Mouse (Mus musculus) retina, adult 2 months (tissue): ENCODE data around the gene Slc25a11.

Experiments used
- DNase-seq: peaks from one replicate; pipeline ENCODE4 v3.0.0-alpha.2; 2012; ENCODE audit warnings: low read depth, low spot score

Gene Slc25a11

DNA sequence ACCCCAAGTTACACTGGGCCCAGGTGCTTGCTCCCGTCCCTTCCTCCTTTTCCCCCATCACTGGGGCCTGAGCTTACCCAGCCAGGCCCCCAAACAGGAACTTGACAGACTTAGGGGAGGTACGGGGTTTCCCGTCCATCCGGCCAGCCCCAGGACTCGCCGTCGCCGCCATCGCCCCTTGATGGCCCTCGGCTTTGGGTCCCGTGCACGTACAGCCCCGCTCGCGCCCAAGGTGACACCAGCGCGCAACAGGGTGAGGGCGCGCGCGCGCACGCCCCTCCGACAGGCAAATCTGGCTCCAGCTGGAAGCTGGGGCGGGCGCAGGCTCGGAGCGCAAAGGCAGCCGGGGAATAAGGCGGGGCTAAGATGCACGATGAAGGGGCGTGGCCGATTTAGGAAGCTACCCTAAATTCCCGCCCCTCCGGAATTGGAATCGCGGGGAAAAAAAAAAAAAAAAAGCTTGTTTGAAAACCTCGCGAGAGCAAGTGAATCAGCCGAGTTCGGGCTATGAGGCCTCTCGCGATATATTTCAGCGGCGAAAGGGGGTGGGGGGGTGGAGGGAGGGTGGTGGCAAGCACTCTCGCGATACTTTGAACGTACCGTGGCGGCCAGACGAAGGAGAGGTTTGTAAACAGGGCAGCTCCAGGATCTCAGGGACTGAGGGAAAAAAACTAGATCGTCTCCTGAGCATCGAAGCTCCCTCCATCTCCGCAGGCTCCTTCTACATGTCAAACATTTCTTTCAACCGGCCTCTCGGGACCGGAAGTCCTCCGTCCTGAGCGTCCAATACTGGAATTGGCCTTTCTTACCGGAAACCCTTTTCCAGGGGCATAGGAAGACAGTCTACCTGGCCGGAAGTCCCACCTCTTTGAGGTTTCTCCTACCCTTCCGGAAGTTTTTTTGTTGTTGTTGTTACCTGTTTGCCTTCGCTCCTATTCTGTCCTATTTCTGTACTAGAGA lies at the start of gene Slc25a11, which contains the start of gene Rnf167:
Gene Slc25a11 (minus strand): TSS at position 789 of the 960 bp plus-strand sequence.
Gene Rnf167 (plus strand): TSS at position 545 of the 960 bp plus-strand sequence.
- peak; percentile 99 for DNase-seq

DNA sequence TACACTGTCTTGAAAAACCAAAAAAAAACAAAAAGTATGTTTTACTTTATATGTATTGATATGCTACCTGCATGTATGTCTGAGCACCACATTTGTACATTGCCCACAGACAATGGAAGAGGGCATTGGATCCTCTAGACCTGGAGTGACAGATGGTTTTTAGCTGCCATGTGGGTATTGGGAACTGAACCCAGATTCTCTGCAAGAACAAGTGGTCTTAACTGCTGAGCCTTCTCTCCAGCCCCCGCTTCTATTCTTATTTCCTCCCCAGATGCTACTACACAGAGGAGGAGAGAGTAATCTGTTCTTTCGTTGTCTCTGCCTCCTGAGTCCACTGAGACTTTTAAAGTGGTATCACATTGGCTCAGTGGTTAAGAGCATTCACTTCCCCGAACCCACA lies 46.2 kb upstream of the Slc25a11 start:
- DNase-seq = no peak

DNA sequence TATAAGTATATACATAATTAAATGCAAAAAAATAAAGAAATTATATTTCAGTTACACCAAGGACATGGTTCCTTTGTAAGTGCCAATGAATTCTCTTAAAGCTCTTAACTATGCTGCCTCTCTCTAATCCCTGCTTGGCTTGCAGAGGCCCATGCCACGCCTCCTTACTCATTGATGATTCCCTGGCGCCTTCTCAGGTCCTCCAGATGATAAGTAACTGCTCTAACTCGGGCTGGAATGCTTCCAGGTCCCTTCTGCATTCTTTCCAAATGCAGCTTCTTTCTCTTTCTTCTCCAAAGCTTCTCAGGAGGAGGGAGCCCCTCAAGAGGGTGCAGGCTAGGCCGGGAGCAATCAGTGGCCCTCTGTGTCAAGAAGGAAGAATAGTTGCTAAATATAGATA lies 42.3 kb upstream of the Slc25a11 start:
- no peak for DNase-seq

DNA sequence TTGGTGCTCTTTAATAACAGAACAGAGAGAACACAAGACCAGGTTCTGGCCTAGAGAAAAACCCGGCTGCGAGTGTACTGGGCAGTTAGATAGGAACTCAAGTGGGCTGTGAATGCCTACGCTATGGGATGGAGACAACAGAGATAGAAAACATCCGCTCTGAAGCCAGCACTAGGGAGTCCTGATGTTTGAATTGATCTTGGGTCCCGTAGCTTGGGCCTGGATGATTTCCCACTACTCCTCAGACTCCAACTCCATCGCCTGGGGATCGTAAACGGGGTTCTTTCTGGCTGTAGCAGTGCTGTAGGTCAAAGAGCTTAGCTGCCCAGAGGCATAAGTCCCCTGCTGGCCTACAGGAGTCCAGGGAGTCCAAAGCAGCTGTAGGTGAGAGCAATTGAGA lies 41.1 kb upstream of the Slc25a11 start:
- DNase-seq = no peak

DNA sequence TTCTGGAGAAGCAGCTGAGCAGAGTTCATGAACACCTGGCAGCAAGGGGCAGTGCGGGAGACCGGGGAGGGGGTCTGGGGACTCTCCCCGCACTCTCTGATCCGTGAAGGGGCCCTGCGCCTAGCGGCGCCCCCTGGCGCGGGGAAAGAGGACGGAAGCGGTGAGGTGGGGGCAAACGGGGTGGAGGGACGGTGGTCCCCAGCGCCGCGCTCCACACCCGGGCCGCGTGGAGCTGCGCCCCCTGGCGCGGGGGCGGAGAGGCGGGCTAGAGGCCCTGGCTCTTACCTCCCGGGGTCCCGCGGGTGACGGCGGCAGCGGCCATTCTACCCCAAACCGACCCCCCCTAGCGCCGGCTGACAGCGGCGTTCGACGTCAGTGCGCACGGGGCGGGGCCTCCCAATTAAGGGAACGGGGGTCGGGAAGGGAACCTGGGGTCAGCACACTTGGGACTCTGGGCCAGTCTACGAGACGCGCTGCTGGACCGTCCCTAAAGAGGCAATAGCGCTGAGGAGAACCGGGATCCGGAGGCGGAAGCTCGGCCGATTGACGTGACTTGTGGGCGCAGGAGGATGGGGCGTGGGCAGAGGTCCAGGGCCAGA lies 40.4 kb upstream of the Slc25a11 start, which contains the start of gene Camta2:
Gene Camta2 (minus strand): TSS at position 505 of the 599 bp plus-strand sequence.
- no peak for DNase-seq

DNA sequence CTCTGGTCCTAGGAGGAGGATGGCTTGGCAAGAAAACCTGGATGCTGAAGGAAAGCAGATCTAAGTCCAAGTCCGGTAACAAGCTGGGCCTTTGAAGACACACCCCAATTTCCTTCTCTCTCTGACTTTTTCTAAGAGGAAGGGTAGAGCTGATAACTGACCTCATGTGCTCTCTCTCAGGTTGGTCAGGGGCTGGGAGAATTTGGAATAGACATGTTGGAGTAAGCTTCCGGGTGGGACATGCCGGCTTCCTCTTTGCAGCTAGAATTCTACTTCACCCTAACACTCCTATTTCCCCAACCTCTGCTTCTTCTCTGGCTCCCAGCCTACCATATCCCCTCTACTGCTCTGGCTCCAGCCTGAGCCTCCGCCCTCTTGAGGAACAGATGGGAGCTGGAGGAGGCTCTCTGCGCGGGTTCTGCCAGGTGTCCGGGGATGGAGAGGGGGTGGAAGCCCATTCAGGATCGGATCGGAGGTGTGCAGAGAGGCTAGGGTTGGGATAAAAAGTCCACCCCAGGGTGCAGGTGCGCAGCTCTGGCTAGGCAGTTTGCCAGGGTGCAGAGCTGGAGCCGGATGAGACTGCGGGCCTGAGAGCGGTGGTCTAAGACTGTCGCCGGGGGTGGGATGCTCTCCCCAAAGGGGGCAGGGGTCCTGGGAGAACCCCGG lies 39.8 kb upstream of the Slc25a11 start:
- no peak for DNase-seq

DNA sequence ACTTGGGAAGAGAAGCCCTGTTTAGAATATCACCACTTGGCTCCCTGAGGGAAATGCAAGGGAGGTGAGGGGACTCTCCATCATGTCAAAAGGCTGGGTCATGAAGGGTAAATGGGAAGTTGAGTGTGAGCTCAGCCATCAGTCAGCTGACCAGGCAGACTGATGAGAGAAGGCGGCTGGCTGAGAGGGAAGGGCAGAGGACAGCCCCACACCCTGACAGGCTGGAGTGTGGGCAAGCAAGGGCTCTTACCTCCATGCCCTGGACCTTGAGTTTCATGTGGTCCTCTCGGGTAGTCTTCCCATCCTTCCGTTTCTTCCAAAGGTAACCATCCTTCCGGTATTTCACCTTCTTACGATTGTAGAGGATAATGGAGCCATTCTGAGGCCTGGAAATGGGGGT lies 36.4 kb upstream of the Slc25a11 start:
- no peak for DNase-seq

DNA sequence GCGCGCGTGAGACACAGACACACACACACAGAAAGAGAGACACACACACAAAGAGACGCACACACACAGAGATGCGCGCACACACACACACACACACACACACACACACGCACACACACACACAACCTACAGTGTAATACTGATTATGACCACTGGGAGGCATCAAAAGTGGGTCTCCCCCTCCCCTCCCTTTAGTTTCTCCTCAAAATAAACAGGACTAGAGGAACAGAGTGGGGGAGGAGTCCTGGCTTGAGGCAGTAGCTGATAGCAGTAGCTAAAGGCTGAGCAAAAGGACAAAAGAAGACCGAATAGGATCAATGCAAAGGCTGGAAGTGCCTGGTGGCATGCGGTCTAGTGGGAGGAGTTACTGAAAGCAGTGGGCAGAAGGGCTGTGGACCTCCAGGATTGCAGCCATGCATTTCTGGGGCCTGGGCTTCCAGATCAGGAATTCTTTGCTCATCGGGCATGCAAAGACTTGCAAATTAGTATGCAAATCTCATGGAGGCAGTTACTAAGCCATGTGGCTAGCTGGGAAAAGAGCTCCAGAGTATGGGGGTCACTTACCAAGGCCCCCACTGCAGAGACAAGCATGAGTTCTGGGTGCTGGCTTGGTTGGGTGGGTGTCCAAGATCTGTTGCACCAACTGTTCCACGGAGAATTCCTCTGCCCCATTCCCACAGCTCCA lies 34.8 kb upstream of the Slc25a11 start:
- DNase-seq = no peak

DNA sequence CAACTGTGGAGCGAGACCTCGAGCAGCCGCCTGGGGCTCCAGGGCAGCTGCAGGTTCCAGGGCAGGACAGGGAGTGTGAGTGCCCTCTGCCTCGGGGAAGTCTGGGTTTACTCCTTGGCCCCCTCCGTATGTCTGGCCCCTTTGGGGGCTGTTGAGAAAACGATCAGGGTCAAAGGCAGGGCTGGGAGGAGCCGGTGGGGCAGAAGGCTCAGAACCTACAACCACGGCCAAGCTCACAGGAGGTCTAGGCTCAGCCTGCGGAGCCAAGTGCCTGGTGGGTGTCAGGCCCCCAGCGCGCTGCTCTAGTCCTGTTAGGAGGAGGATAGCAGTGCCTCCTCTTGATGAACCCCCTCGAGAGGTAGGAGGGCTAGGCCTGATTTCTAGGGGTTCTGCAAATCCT lies 33.9 kb upstream of the Slc25a11 start:
- DNase-seq = no peak

DNA sequence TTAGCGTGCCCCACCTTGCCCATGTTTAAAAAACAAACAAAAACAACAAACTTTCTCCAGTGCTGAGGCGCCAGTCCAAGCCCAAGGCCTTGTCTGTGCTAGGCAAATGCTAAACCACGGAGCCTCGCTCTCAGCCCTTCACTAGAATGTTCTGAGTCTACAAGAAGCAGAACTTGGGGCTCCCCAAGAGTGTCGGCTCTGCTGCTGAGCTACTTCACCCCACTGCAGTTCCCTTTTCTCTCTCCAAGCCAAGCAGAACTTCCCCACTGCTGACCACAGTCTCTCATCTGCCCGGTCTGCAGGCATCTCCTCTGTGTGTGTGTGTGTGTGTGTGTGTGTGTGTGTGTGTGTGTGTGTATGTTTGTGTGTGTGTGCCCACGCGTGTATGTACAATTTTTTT lies 32.6 kb upstream of the Slc25a11 start:
- DNase-seq = no peak

DNA sequence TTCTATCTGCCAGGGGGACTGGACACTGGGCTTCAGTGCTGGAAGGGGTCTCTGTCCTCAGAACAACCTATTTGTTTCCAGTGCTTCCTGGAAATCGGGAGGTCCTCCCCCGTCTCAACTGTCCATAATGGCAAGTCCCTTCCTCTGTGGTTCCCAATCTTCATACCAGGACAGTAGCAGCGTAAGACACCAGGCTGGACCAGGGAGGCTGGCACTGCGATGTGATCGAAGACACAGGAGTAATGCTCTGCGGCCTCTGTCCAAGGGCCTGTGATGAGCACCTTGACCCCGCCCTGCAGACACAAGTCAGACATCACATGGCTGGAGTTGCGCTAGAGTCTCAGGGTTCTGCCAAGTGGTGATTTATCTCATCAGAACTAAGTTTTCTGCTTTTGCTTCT lies 32.1 kb upstream of the Slc25a11 start:
- DNase-seq = no peak

DNA sequence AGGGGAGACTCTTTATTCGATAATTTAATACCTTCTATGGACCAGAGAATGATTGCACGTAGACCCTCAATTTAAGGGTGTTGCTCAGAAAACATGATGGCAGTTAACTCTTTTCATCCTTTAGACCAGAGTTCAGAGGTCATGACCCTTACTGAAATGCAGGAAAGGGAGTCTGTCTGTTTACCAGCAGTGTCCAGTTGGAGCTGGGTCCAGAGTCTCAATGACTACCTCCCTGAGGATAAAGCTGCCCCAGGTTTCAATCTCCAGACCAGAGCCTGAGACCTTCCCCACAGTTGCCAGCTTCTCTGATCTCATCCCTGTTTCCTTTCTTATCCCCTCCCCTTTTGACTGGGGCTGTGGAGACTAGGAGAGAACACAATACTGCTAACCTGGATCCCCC lies 31.3 kb upstream of the Slc25a11 start:
- DNase-seq = no peak

DNA sequence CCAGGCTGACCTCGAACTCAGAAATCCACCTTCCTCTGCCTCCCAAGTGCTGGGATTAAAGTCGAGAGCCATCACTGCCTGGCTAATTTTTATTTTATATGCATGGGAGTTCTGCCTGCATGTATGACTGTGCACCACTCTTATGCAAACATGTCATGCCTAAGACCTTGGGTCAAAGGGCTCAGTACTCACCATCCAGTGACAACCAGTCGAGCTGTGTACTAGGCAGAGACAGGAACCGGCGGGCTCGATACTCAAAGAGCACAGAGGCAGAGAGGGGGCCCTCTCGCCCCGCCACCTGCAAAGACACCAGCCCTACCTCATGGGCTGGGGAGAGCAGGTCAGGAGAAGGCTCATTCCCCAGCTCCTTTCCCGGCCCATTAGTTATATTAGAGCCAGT lies 30.8 kb upstream of the Slc25a11 start:
- DNase-seq = no peak

DNA sequence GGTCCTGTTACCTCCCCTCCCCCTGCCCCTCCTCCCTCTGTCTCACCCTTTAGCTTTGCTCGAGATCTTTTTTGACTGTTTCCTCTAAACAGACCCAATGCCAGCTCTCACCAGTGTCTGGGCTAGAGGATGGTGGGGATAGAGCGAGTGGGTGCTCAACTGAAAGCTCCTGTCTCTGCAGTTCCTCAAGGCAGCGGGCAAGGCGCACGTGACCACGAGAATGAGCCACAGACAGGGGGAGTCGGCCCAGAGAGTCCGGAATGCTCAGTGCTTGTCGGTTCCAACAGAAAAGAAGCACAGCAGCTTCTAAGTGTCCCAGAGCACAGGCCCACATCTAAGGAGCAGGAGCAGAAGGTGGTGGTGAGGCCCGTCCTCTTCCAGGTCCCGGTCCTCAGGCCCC lies 27.2 kb upstream of the Slc25a11 start:
- DNase-seq = no peak

DNA sequence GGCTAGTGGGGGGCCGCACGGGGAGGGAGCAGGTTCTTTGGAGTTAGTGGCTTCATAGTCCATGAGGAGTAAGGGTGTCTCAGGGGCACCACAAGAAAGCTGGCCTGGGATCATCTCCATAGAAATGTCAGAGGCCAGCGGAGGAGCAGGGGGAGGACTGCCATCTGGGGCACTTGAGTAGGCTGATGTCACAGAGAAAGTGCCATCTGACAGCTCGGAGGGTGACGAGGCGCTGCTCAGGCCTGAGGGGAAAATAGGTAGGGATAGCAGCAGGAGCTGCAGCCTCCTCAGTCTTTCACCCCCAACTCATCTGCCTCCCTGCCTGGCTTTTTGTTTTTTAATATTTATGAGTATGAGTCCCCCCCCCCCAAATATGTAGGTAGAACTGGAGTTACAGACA lies 26.7 kb upstream of the Slc25a11 start:
- DNase-seq = no peak

DNA sequence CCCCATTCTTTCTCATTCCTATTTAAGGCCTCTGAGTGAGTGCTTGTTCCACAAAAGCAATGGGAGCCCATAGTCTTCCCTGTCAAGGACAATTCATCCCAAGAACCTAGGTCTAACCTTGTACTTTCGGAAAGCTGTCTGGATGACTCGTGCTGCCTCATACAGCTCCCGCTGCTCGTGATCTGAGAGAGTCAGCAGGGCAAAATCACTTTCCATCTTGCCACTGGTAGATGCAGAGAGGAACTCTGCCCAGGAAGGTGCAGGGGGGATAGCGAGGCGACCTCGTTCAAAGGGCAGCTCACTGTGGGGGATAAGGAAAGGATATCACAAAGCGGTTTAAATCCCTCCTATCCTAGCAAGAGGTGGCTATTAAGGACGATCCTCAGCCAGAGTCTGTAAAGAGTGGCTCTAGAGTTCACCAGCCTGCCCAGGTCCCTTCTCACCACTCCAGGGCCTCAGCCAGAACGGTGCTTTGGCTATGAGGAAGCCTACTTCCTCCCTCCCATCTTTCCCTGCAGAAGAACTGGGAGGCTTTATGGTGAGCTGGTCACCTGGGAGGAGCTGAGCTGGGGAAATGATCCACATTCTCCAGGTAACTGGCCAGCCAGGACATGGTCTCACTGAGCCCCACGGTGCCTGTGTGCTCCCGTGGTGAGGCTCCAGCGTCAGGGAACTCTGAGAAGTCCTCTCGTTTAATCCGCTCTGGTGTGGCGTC lies 24.2 kb upstream of the Slc25a11 start:
- peak; percentile 72 for DNase-seq

DNA sequence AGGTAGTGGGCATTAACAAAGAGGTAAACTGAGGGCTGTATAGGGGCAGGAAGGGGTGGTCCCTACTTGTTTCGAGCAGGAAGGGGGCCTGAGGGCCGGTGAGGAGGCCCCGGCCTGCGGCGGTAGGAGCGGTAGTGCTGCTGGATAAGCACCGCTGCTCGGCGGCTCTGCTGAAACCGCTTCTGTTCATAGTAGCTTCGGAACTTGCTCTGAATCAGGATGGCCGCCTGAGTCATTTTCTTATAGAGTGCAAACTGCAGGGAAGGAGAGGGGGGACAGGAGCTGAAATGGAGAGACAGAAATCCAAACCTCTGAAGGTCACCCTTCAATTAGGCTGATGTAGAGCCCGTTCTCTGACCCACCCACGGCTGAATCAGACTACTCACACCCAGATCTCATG lies 23.2 kb upstream of the Slc25a11 start:
- peak; percentile 56 for DNase-seq

DNA sequence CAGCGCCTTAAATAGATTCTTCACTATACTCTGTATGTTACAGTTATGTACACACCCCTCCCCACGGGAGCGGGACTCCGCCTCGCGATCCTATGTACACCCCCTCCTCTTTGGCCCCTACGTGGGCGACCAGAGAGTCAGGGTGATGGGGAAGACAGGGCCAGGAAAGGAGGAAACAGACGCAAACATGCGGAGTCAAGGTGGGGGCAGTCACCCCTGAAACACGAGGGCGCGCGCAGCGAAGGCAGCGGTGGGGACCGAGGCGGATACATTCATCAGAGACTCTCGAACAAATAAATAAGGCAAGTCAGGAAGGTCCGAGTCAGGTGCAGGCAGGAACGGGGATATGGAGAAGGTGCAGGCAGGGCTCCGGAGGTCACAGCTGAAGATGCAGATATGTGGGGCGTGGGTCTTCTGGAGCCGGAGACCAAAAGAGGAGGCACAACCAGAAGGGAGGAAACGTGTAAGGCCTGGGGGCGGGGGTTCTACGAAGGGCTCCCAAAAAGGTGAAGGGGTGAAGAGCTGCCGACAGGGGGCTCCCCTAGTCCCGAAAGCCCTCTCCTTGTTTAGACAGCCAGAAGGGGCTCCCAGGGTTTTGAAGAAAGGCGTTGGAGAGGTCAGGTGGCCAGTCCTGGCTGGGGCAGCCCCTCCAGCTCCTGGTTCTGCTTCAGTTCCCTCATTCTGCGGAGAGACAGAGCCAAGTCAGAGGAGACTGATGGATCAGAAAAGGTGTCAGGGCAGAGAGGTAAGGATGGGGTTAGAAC lies 22.5 kb upstream of the Slc25a11 start:
- DNase-seq = peak; percentile 48

DNA sequence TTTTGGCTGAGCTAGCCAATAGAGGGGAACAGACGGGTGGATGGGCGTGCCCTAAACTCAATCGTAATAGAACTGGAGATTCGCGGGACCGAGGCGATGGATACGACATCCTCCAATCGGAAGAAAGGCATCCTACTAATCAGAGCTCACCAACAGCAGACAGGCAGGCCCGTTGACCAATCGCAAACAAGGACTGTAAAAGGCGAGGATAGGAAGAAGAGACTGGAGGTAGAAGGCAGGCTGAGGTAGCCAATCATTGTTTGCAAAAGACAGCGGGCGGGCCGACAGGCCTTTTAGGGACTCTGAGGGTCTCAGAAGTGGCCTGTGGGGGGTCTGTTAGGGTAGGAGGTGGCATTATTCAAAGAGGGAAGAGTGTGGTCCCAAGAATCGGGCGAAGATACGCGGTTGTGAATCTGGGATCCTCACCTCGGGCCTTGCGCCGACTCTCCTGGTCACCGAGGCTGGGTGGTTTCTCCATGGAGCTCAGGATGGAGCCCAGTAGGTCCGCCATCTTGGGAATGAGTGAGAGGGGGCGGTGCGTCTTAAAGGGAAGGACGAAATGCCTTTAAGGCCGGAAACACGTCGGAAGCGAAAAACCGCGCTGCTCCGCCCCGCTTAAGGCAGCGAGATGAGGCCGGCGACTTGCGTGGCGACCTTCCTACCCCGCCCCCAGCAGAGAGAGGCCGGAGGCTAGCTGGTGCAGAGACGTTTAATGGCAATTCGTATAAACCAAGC lies 21.7 kb upstream of the Slc25a11 start, which contains the start of gene Spag7:
Gene Spag7 (minus strand): TSS at position 646 of the 735 bp plus-strand sequence.
- DNase-seq = peak; percentile 97
